Mouse (Mus musculus): ENCODE measurements around the gene Rfxank. TPM values are rescaled to one million over a fixed set of nuclear protein-coding genes. Genes with fewer than 3 reads are reported as not detected.

Gene Rfxank
- total RNA-seq, 2 experiments from 2014 or later = 13.0 to 17.4 TPM

GRCm38 (mm10) chr8:70112401-70113016 lies 26.4 kb downstream of the Rfxank start:
- DNase-seq (ENCODE audit: low spot score in 2 of 2) = no peak

- no peak for DNase-seq (ENCODE audit: low spot score in 2 of 2)
These were observed 27.7 kb downstream of the Rfxank start for GRCm38 (mm10) chr8:70111192-70111795.

GRCm38 (mm10) chr8:70110451-70110850 lies 28.5 kb downstream of the Rfxank start:
- no peak for DNase-seq (ENCODE audit: low spot score in 2 of 2)

GRCm38 (mm10) chr8:70104922-70105321 lies 34.0 kb downstream of the Rfxank start:
- no peak for DNase-seq (ENCODE audit: low spot score in 2 of 2)

GRCm38 (mm10) chr8:70104506-70104905 lies 34.4 kb downstream of the Rfxank start:
- DNase-seq (ENCODE audit: low spot score in 2 of 2) = no peak

- no peak for DNase-seq (ENCODE audit: low spot score in 2 of 2)
These were observed 38.7 kb downstream of the Rfxank start for GRCm38 (mm10) chr8:70100241-70100640.

GRCm38 (mm10) chr8:70099276-70099675 lies 39.7 kb downstream of the Rfxank start:
- DNase-seq (ENCODE audit: low spot score in 2 of 2) = no peak

GRCm38 (mm10) chr8:70092786-70093185 lies 46.2 kb downstream of the Rfxank start:
- no peak for DNase-seq (ENCODE audit: low spot score in 2 of 2)

GRCm38 (mm10) chr8:70089296-70089960 lies 49.5 kb downstream of the Rfxank start:
- DNase-seq (ENCODE audit: low spot score in 2 of 2) = no peak

GRCm38 (mm10) chr8:70087836-70088650 lies 50.9 kb downstream of the Rfxank start:
- peak in 1 of 2 experiments; percentile 38 for DNase-seq (ENCODE audit: low spot score in 2 of 2)

- no peak for DNase-seq (ENCODE audit: low spot score in 2 of 2)
These were observed 51.7 kb downstream of the Rfxank start for GRCm38 (mm10) chr8:70087237-70087636.

GRCm38 (mm10) chr8:70086151-70086550 lies 52.8 kb downstream of the Rfxank start:
- no peak for DNase-seq (ENCODE audit: low spot score in 2 of 2)

- DNase-seq (ENCODE audit: low spot score in 2 of 2) = no peak
These were observed 54.5 kb downstream of the Rfxank start for GRCm38 (mm10) chr8:70084191-70085065.

- peak; percentile 41 to 50 for DNase-seq (ENCODE audit: low spot score in 2 of 2)
These were observed 55.7 kb downstream of the Rfxank start, which contains the start of gene Hapln4 for GRCm38 (mm10) chr8:70083285-70083684. Gene Hapln4, plus strand, starts transcription at chr8:70083457.

- DNase-seq (ENCODE audit: low spot score in 2 of 2) = no peak
These were observed 57.0 kb downstream of the Rfxank start for GRCm38 (mm10) chr8:70081976-70082375.

Small RNA genes lying within 50 kb of the gene (microRNA-seq; reads per million reads assigned to microRNA genes)
- gene Mir7066 (ENCODE audit: borderline number of aligned reads in 2 of 2) = 0 reads per million in 2 experiments

Other genes with a start within 250 kb of the Rfxank start
- gene Tssk6, start 237.0 kb downstream of the Rfxank start, total RNA-seq (2021) = under 1 TPM; 0.51 to 0.60 TPM
- gene Ndufa13, start 236.6 kb downstream of the Rfxank start, total RNA-seq (2021) = 100 to 1,000 TPM; 176 to 210 TPM
- 1 to 10 TPM; 2.2 to 3.1 TPM for gene Yjefn3, start 236.4 kb downstream of the Rfxank start, total RNA-seq (2021)
- gene Gatad2a, start 142.8 kb downstream of the Rfxank start, total RNA-seq (2021) = 100 to 1,000 TPM; 102 to 111 TPM
- 10 to 100 TPM; 48.8 to 55.7 TPM for gene Mau2, start 96.4 kb downstream of the Rfxank start, total RNA-seq (2021)
- 10 to 100 TPM; 25.8 to 27.9 TPM for gene Sugp1, start 96.3 kb downstream of the Rfxank start, total RNA-seq (2021)
- 1 to 10 TPM in 1 of 2 experiments, under 1 TPM in 1; 0.83 to 1.1 TPM for gene Tm6sf2, start 66.2 kb downstream of the Rfxank start, total RNA-seq (2021)
- 1 to 10 TPM in 1 of 2 experiments, under 1 TPM in 1; 0.83 to 3.0 TPM for gene Hapln4, start 55.7 kb downstream of the Rfxank start, total RNA-seq (2021)
- gene Ncan, start 18.3 kb downstream of the Rfxank start, total RNA-seq (2021) = 1 to 10 TPM in 1 of 2 experiments, under 1 TPM in 1; 0.13 to 2.6 TPM
- 10 to 100 TPM; 19.0 to 24.0 TPM for gene Nr2c2ap, start 7.8 kb downstream of the Rfxank start, total RNA-seq (2021)
- 10 to 100 TPM; 54.8 to 59.2 TPM for gene Borcs8, start 345 bp upstream of the Rfxank start, total RNA-seq (2021)
- gene Mef2b, start 557 bp upstream of the Rfxank start, total RNA-seq (2021) = under 1 TPM; 0.48 to 0.99 TPM
- gene Tmem161a, start 33.2 kb upstream of the Rfxank start, total RNA-seq (2021) = 10 to 100 TPM; 68.0 to 84.2 TPM
- gene Slc25a42, start 73.2 kb upstream of the Rfxank start, total RNA-seq (2021) = 10 to 100 TPM; 34.0 to 41.4 TPM
- gene Sugp2, start 95.1 kb upstream of the Rfxank start, total RNA-seq (2021) = 10 to 100 TPM; 31.4 to 33.7 TPM
- gene Armc6, start 95.3 kb upstream of the Rfxank start, total RNA-seq (2021) = 10 to 100 TPM; 10.9 to 13.6 TPM
- 10 to 100 TPM; 18.5 to 19.8 TPM for gene Homer3, start 143.7 kb upstream of the Rfxank start, total RNA-seq (2021)
- gene Ddx49, start 163.3 kb upstream of the Rfxank start, total RNA-seq (2021) = 10 to 100 TPM; 63.9 to 70.5 TPM
- gene Cope, start 163.4 kb upstream of the Rfxank start, total RNA-seq (2021) = 100 to 1,000 TPM; 185 to 205 TPM
- 1 to 10 TPM; 2.0 to 2.5 TPM for gene Cers1, start 176.6 kb upstream of the Rfxank start, total RNA-seq (2021)
- not detected for gene Gdf1, start 190.7 kb upstream of the Rfxank start, total RNA-seq (2021)
- gene Upf1, start 214.1 kb upstream of the Rfxank start, total RNA-seq (2021) = 10 to 100 TPM; 64.0 to 70.2 TPM
- gene Comp, start 234.4 kb upstream of the Rfxank start, total RNA-seq (2021) = under 1 TPM in 1 of 2 experiments, not detected in 1; 0.35 TPM